Comparison of ENCODE assay signal across 17 mouse cellular contexts in the genomic region with DNA sequence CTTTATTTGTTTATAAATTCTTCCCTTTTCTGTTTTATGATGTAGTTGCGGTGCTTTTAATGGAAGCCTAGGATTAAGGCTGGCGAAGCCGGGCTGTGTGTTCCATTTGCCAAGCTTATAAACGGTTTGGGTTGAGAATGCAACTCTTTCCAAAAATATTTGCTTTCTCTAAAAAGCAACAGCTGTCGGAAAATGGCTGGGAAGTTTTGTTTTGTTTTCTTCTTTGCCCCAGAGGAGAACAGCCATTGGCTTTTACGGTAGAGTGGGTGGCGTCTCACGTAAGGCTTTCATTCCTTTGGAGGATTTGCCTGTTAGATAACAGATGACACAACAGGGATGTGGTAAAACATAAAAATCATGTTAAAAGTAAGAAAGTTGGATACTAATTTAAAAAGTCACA.
DNase-seq lines count a peak whose midpoint lies in the region; ATAC-seq and TF ChIP-seq lines count a peak whose summit lies in the region.
"Had no signal": no experiment of that assay in that cellular context is flagged by ENCODE, and none has a peak within 500 bp of the region (broad histone marks: within the 10 kb centered on the region; RNA-seq: fewer than 3 reads in every experiment).

No protein-coding gene starts in this region.

- intact Hi-C loops in gastrocnemius, adult 2 months (cut with DNase I): no loop called here

- no peak for TF ChIP-seq CTCF in gastrocnemius, adult 2 months (IDR thresholded peaks at IDR 0.05)
- TF ChIP-seq CTCF in lung, postnatal 0 days (IDR thresholded peaks at IDR 0.05): no peak

- no peak for DNase-seq in gastrocnemius, adult 2 months
- DNase-seq in gastrocnemius, postnatal 25 days: no peak
- no peak for DNase-seq in kidney, adult 11 months
- DNase-seq in brain, adult 2 months (ENCODE audit: low read depth, low spot score): peak; percentile 20
- DNase-seq in lung, postnatal 0 days (ENCODE audit: low spot score): peak; percentile 51
- no peak for DNase-seq in cerebellum, adult 8-10 months
- DNase-seq in cerebellum, adult 9-11 months: no peak
- DNase-seq: adrenal gland, adult 8-10 months; cerebellum, adult 11-12 months; gastrocnemius, postnatal 10 days; right cerebral cortex, adult 18-20 months; spleen, adult 18-20 months had no signal

- H3K4me1 ChIP-seq in kidney, embryonic 15.5 days: peaks cover 11% of the 10 kb centered on the region; the same call in 1 of the 2 replicates
- H3K4me1 ChIP-seq in lung, postnatal 0 days (ENCODE audit: insufficient read depth, low read depth, low read length): no peaks in the 10 kb centered on the region

- H3K27ac ChIP-seq in gastrocnemius, adult 2 months: no peak overlapping the region
- peak overlapping the region; percentile 14; the same call in 1 of the 2 replicates for H3K27ac ChIP-seq in kidney, embryonic 15.5 days
- H3K27ac ChIP-seq in lung, postnatal 0 days (ENCODE audit: low read length): no peak overlapping the region
- H3K27ac ChIP-seq: embryonic facial prominence, embryonic 12.5 days; layer of hippocampus, adult 2 months had no signal

- no peak for ATAC-seq in kidney, embryonic 15.5 days (replicated peaks; ENCODE audit: low FRiP score)
- ATAC-seq in lung, postnatal 0 days: peak; percentile 37; the same call in 1 of the 2 replicates
- ATAC-seq: inflammation-experienced regulatory T-cells, adult 6 months; midbrain, embryonic 16.5 days had no signal

- 37% methylated on average over 8 of the region's 8 CpGs for WGBS in kidney, embryonic 15.5 days
- WGBS in lung, postnatal 0 days: 47% methylated on average over 8 of the region's 8 CpGs

- H3K4me3 ChIP-seq in gastrocnemius, adult 2 months: peak overlapping the region; percentile 37; the same call in 1 of the 2 replicates
- no peak overlapping the region for H3K4me3 ChIP-seq in kidney, embryonic 15.5 days (replicated peaks)
- H3K4me3 ChIP-seq in lung, postnatal 0 days (ENCODE audit: low read depth, low read length): no peak overlapping the region
- H3K4me3 ChIP-seq: embryonic facial prominence, embryonic 12.5 days; layer of hippocampus, adult 2 months had no signal

- 0 out of 2 replicates have a peak overlapping the region, but pooled peaks have one; percentile 23 for H3K4me2 ChIP-seq in kidney, embryonic 15.5 days
- no peak overlapping the region for H3K4me2 ChIP-seq in lung, postnatal 0 days (replicated peaks; ENCODE audit: low read depth, low read length)
- H3K4me2 ChIP-seq: embryonic facial prominence, embryonic 12.5 days had no signal

- H3K9ac ChIP-seq in kidney, embryonic 15.5 days: no peak overlapping the region
- no peak overlapping the region for H3K9ac ChIP-seq in lung, postnatal 0 days (replicated peaks; ENCODE audit: low read depth)
- H3K9ac ChIP-seq: embryonic facial prominence, embryonic 12.5 days had no signal

- no peaks in the 10 kb centered on the region for H3K9me3 ChIP-seq in kidney, embryonic 15.5 days (replicated peaks)
- no peaks in the 10 kb centered on the region for H3K9me3 ChIP-seq in lung, postnatal 0 days (ENCODE audit: low read length)
- H3K9me3 ChIP-seq: embryonic facial prominence, embryonic 12.5 days had no signal

- TF ChIP-seq EP300 in lung, postnatal 0 days (IDR thresholded peaks at IDR 0.05): no peak

- 0 out of 2 replicates have a peak, but pooled peaks cover 2% of the 10 kb centered on the region for H3K27me3 ChIP-seq in kidney, embryonic 15.5 days
- no peaks in the 10 kb centered on the region for H3K27me3 ChIP-seq in lung, postnatal 0 days (replicated peaks; ENCODE audit: insufficient read depth, low read length)
- H3K27me3 ChIP-seq: embryonic facial prominence, embryonic 12.5 days had no signal

- no peaks in the 10 kb centered on the region for H3K36me3 ChIP-seq in kidney, embryonic 15.5 days
- no peaks in the 10 kb centered on the region for H3K36me3 ChIP-seq in lung, postnatal 0 days (ENCODE audit: insufficient read depth, low read length)
- H3K36me3 ChIP-seq: embryonic facial prominence, embryonic 12.5 days had no signal

Comparison
In these comparisons a context has a peak if more than half of its experiments do, and no peak if none do; other contexts are left out.
1. DNase-seq: peak in brain, adult 2 months (single experiment) and lung, postnatal 0 days (single experiment); none in gastrocnemius, adult 2 months (single experiment), gastrocnemius, postnatal 25 days (single experiment), kidney, adult 11 months (single experiment), cerebellum, adult 8-10 months (single experiment) and cerebellum, adult 9-11 months (single experiment).